Mouse (Mus musculus) forelimb bud, embryonic 11.5 days (tissue): ENCODE measurements around the gene Evpl.

Experiments
- DNase-seq: peaks from one replicate; pipeline ENCODE4 v3.0.0-alpha.2; 2012; ENCODE audit warnings: low read depth, low spot score

The Evpl gene

DNA sequence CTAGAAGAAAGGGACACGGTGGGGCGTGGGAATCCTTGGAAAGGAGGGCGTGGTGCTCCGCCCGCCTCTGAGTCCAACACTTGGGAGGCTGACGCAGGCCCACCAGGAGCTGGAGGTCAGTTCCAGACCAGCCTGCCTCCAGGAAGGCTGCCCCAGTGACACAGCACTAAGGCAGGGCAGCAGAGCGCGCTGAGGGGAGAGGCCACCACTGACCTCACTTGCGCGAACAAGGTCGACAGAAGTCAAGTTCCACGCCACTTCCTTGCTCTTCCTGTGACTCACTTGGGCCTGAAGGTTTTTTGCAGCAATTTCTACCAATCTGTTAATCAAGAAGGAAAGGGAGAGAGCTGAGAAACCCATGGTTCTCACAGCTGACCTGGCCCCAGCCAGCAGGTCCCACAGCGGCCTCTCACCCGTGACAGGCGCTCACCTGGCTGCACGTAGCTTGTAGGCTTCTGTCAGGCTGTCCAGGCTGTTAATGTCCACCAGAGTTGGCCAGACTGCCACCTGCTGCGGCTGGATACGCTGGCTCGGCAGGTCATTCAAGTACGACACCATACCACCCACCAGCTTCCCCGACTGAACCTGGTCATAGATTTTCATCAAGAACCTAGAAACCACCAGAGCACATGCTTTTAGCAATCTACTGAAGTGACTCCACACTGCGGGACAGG, 63.0 kb downstream of the Evpl start:
- DNase-seq = no peak

GRCm38 (mm10) chr11:116171959-116172358, 65.9 kb downstream of the Evpl start:
- no peak for DNase-seq
